Mouse (Mus musculus) liver, adult 2 months (tissue): ENCODE measurements around the gene Sox5. TPM values are rescaled to one million over a fixed set of nuclear protein-coding genes. Genes with fewer than 3 reads are reported as not detected.

Experiments used
- DNase-seq: peaks from one replicate; pipeline ENCODE4 v3.0.0-alpha.2; 2011; ENCODE audit warnings: low read depth, low spot score; ENCODE audit errors: extremely low read depth
- H3K27ac ChIP-seq: fragments of 200-500 bp; replicated peaks from 2 replicates; pipeline ENCODE4 v1.5.1; 2012; ENCODE audit warnings: low read depth, mild to moderate bottlenecking, control low read depth, inconsistent platforms, low read length; ENCODE audit not compliant: insufficient read depth
- H3K27me3 ChIP-seq: fragments of 200-500 bp; 2 replicates; pipeline ENCODE4 v1.6.1; 2012; ENCODE audit warnings: mild to moderate bottlenecking, moderate library complexity, low read length, inconsistent platforms; ENCODE audit not compliant: control insufficient read depth, insufficient read depth
- H3K36me3 ChIP-seq: fragments of 200-500 bp; 2 replicates; pipeline ENCODE4 v1.6.1; 2012; ENCODE audit warnings: low read length, inconsistent platforms; ENCODE audit not compliant: control insufficient read depth, insufficient read depth
- H3K4me1 ChIP-seq: fragments of 200-500 bp; 2 replicates; pipeline ENCODE4 v1.6.1; 2011; ENCODE audit warnings: low read length; ENCODE audit not compliant: control insufficient read depth, insufficient read depth
- H3K4me3 ChIP-seq: fragments of 200-500 bp; 2 replicates; pipeline ENCODE4 v1.5.1; 2011; ENCODE audit warnings: low read depth, mild to moderate bottlenecking, control low read depth, low read length, moderate library complexity; ENCODE audit not compliant: insufficient read depth
- H3K79me2 ChIP-seq: fragments of 200-500 bp; 2 replicates; pipeline ENCODE4 v1.6.1; 2012; ENCODE audit warnings: inconsistent platforms, mild to moderate bottlenecking, low read length, moderate library complexity; ENCODE audit not compliant: control insufficient read depth, insufficient read depth
- H3K9ac ChIP-seq: fragments of 200-500 bp; 2 replicates; pipeline ENCODE4 v1.6.1; 2012; ENCODE audit warnings: low read depth, mild to moderate bottlenecking, control low read depth, inconsistent platforms, low read length
- CTCF ChIP-seq: fragments of 200-500 bp; IDR thresholded peaks from 2 replicates; pipeline ENCODE4 v1.5.1; 2011; ENCODE audit warnings: low read depth, low read length, control low read depth
- POLR2A ChIP-seq: fragments of 200-500 bp; IDR thresholded peaks from 2 replicates; pipeline ENCODE4 v1.6.1; 2011; ENCODE audit warnings: low read length, control low read depth; ENCODE audit not compliant: insufficient read depth; ENCODE audit errors: extremely low read depth
- WGBS: fragments of 180-500 bp; shearing (Covaris S2); methylation state at CpG from one replicate; pipeline ENCODE4 v1.1.7; 2018; 5-methylcytosine and 5-hydroxymethylcytosine counted together
- polyA plus RNA-seq: library from polyadenylated mRNA; depleted of rRNA; stranded (reverse); fragments of >200 nt; gene quantifications from 2 replicates; pipeline ENCODE4 v1.2.3, GENCODE M21; 2012
- total RNA-seq: library from RNA; depleted of rRNA; stranded (reverse); fragments of >200 nt; gene quantifications from 2 replicates; pipeline ENCODE4 v1.2.3, GENCODE M21; 2014

Sox5 gene
- total and polyA plus RNA-seq, 2 experiments = 7.5 to 31.6 TPM

GRCm38 (mm10) chr6:143895092-143895491 is 886.7 kb downstream of the Sox5 start:
- WGBS = 96% methylated on average over 6 of the region's 6 CpGs
- no peaks in the 10 kb centered on the region for H3K27me3 ChIP-seq
- no peak for TF ChIP-seq POLR2A
- TF ChIP-seq CTCF = no peak

GRCm38 (mm10) chr6:143892869-143893268 is 888.9 kb downstream of the Sox5 start:
- Histone ChIP-seq H3K9ac (no peak overlapping the region), H3K4me3 (no peak overlapping the region), H3K4me1 (no peaks in the 10 kb centered on the region), H3K27ac (no peak overlapping the region), H3K79me2 (no peaks in the 10 kb centered on the region), H3K36me3 (no peaks in the 10 kb centered on the region), H3K27me3 (no peaks in the 10 kb centered on the region)
- WGBS = 70% methylated on average over 2 of the region's 2 CpGs
- TF ChIP-seq POLR2A (no peak), CTCF (no peak)
- no peak for DNase-seq

More at GRCm38 (mm10) chr6:143895092-143895491, 886.7 kb downstream of the Sox5 start:
- no peaks in the 10 kb centered on the region for H3K4me1 ChIP-seq
- no peak overlapping the region for H3K27ac ChIP-seq
- H3K36me3 ChIP-seq = 0 out of 2 replicates have a peak, but pooled peaks cover 3% of the 10 kb centered on the region
- H3K4me3 ChIP-seq = no peak overlapping the region
- H3K9ac ChIP-seq = no peak overlapping the region
- no peak for DNase-seq
- no peaks in the 10 kb centered on the region for H3K79me2 ChIP-seq

DNA sequence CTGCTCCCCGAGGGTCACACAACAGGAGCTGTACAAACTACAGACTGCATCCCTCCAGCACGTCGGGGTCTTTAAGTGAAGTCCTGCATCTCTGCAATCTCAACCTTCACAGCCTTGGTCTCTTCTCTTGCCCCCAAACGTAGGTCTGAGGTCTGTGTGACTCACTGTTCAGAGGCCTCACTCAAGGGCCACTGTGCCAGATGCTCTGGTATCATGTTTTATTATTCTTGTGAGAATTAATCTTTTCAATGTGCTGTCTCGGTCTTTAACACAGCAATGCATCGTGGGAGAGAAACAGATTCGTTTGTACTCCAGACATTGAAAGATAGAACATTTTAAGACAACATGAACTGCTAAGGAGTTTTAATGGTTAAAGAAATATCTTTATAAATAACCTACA is 893.2 kb downstream of the Sox5 start:
- H3K9ac ChIP-seq = no peak overlapping the region
- 83% methylated on average over 7 of the region's 7 CpGs for WGBS
- no peaks in the 10 kb centered on the region for H3K4me1 ChIP-seq
- H3K36me3 ChIP-seq = no peaks in the 10 kb centered on the region
- H3K27ac ChIP-seq = no peak overlapping the region
- no peaks in the 10 kb centered on the region for H3K79me2 ChIP-seq
- DNase-seq = no peak
- H3K27me3 ChIP-seq = no peaks in the 10 kb centered on the region
- H3K4me3 ChIP-seq = no peak overlapping the region
- no peak for TF ChIP-seq POLR2A
- no peak for TF ChIP-seq CTCF

DNA sequence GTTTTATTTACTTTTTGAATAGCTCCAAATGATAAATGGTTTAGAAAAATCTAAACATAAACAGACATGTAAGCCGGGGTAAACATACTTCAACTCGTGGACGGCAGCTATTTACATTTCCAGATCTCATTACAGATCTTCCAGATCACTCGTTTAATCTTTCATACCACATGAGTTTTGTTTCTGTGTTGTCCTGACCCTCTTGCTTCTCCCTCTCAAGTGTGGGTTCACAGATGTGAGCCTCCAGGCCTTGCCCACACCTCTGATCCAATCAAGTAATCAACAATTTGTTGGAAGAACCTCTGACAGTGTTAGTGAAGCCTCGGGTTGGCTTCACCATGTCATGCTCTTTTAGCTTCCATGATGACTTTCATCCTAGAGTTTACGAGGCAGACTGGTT is 903.3 kb downstream of the Sox5 start:
- H3K27ac ChIP-seq = no peak overlapping the region
- H3K9ac ChIP-seq = no peak overlapping the region
- DNase-seq = no peak
- WGBS = 82% methylated on average over 6 of the region's 6 CpGs
- peaks cover 6% of the 10 kb centered on the region for H3K36me3 ChIP-seq
- no peak for TF ChIP-seq POLR2A
- TF ChIP-seq CTCF = no peak
- H3K27me3 ChIP-seq = no peaks in the 10 kb centered on the region
- no peak overlapping the region for H3K4me3 ChIP-seq
- H3K4me1 ChIP-seq = no peaks in the 10 kb centered on the region
- H3K79me2 ChIP-seq = no peaks in the 10 kb centered on the region

GRCm38 (mm10) chr6:143868790-143869189 is 913.0 kb downstream of the Sox5 start:
- TF ChIP-seq POLR2A (no peak), CTCF (no peak)
- Histone ChIP-seq H3K9ac (no peak overlapping the region), H3K4me3 (no peak overlapping the region), H3K27ac (no peak overlapping the region), H3K36me3 (peaks cover 11% of the 10 kb centered on the region), H3K27me3 (no peaks in the 10 kb centered on the region), H3K79me2 (no peaks in the 10 kb centered on the region), H3K4me1 (no peaks in the 10 kb centered on the region)
- 80% methylated on average over 3 of the region's 3 CpGs for WGBS
- no peak for DNase-seq

DNA sequence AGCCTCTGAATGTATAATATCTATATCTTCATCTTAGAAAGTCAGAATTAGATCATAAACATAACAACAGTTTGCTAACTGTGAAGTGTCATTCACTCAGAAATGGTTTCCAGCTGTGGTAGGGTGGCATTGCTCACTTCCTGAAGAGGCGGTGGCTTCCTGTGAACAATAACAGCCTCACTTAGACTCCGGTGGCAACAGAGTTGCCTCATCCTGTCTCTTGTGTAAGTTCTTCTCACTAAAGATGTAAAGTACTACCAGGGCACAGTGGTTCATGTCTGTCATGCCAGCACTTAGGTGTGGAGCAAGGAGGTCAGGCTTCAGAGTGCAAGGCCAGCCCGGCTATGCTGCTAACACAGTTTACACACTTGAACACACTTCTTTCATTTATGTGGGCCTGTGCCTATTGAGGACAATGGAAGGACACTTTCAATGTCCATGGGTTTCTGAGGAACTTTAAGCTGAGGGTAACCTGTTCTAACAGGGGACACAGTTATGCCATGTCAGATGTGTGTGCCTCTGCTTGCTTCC is 913.6 kb downstream of the Sox5 start:
- TF ChIP-seq POLR2A = no peak
- TF ChIP-seq CTCF = no peak
- Histone ChIP-seq H3K27me3 (no peaks in the 10 kb centered on the region), H3K4me1 (no peaks in the 10 kb centered on the region), H3K36me3 (peaks cover 9% of the 10 kb centered on the region), H3K4me3 (no peak overlapping the region), H3K79me2 (no peaks in the 10 kb centered on the region), H3K27ac (no peak overlapping the region), H3K9ac (no peak overlapping the region)
- 49% methylated on average over 3 of the region's 3 CpGs for WGBS
- DNase-seq = peak; percentile 10
